Mouse (Mus musculus) liver, adult 2 months (tissue): Measurements from ENCODE around the gene Orc5.

Experiments
- CTCF ChIP-seq: fragments of 200-500 bp; IDR thresholded peaks from 2 replicates; pipeline ENCODE4 v1.5.1; 2011; ENCODE audit warnings: low read depth, low read length, control low read depth
- POLR2A ChIP-seq: fragments of 200-500 bp; IDR thresholded peaks from 2 replicates; pipeline ENCODE4 v1.6.1; 2011; ENCODE audit warnings: low read length, control low read depth; ENCODE audit not compliant: insufficient read depth; ENCODE audit errors: extremely low read depth

DNA sequence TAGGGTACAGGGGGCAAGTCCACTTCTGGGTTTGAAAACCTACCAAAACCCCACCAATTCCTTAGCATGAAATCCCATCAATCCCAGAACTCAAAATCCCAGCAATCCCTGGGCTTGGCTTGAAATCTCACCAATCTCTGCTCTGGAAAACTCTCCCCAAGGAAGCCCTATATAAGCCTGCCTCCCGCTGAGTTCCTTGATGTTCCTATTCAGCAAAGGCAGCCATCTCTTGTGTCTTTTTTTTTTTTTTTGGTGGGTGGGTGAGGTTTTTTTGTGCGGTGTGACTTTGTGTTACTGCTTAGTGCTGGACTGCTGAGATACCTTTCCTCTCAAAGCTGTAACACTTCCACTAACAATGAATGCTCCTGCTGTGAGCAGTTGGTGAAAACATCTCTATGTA, 15.5 kb upstream of the Orc5 start:
- TF ChIP-seq POLR2A (no peak), CTCF (no peak)
